Mouse (Mus musculus): ENCODE measurements around the gene Tmem183a.
A peak's percentile ranks its signal among the peaks of the same experiment; 100 is the strongest.

Tmem183a gene

DNA sequence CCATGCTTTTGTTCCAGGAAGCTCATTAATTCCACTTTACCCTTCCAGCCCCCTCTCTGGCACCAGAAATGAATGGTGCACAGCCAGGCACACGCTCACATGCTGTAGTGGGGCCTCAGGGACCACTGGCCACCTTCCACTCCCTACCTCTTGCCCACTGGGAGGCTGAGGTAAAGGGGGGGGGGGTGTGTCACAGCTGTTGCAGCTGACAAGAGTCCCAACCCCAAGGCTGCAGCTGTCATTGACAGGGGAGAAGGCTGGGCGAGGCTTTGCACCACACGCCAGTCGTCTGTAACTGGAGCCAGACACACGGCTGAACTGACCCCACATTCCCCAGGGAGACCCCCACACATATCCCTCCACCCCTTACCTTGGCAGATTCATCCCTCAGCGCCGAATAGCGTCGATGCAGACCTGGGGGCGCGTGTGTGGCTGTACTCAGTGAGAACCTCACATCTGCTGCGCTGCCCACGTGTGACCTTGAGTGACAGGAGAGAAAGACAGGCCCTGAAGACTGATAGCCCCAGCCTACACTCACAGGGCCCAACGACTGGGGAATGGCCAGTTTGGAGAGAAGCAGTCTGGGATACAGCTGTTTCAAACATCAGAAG, 41.0 kb downstream of the Tmem183a start:
- peak; percentile 8 for DNase-seq (ENCODE audit: low read depth)

- DNase-seq (ENCODE audit: low read depth), result no peak
These were observed 43.5 kb downstream of the Tmem183a start for GRCm38 (mm10) chr1:134318261-134318660.

- no peak for DNase-seq (ENCODE audit: low read depth)
These were observed 45.4 kb downstream of the Tmem183a start for GRCm38 (mm10) chr1:134316361-134316760.

- no peak for DNase-seq (ENCODE audit: low read depth)
These were observed 46.6 kb downstream of the Tmem183a start for GRCm38 (mm10) chr1:134315181-134315580.

DNA sequence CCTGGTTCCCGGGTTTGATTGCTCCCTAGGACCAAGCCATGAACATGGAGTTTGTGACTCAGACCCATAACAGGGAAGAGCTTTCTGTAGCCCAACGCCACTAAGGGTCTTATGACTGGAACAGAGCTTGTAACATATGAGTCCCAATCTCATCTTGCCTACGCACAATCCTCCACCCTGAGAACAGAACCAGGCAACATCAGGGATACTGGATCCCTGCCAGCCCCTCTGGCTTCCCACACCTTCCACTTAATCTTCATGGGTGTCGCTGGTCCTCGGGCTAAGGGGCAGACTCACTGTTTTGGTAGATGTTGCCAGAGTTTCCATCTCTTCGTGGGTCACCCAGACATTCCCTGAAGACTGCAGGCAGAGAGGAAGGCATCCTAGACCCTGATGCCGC, 50.0 kb downstream of the Tmem183a start:
- no peak for DNase-seq (ENCODE audit: low read depth)

DNA sequence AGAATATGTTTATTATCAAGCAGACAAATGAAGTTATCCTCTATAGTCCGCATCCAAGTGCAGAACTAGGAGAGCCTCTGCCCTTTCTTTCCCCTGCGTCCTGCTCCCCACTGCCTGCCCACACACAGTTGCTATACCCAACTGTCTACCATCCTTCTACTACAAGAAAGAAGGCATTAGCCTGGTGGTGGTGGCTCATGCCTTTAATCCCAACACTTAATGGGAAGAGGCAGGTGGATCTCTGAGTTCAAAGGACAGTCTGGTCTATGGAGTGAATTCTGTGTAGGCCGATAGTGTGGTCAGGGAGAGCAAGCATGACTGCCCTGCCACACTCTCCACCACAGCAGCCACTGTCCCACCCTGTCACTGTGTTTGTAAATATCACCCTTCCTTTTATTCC, 51.0 kb downstream of the Tmem183a start:
- DNase-seq (ENCODE audit: low read depth), result no peak

- DNase-seq (ENCODE audit: low read depth), result no peak
These were observed 51.5 kb downstream of the Tmem183a start for GRCm38 (mm10) chr1:134310291-134310690.

- no peak for DNase-seq (ENCODE audit: low read depth)
These were observed 54.4 kb downstream of the Tmem183a start for GRCm38 (mm10) chr1:134307409-134307808.

DNA sequence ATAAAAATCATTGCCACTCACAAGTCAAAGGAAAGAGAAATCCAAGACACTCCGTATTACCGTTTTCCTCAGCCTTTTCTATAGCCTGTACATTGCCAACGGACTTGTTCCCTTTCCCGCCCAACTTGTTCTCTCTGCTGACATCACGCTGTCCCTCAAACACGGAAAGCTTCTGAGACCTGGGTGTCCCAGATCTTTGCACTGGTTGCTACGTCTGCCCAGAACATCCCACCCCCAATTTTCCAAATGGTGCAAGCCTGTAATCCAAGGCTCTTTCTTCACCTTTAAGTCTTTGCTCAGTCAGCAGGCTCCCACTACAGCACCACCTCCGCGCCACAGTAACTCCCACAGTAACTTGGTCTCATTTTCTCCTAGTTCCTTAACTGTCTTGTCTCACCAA, 56.8 kb downstream of the Tmem183a start:
- no peak for DNase-seq (ENCODE audit: low read depth)

- DNase-seq (ENCODE audit: low read depth), result no peak
These were observed 59.1 kb downstream of the Tmem183a start for GRCm38 (mm10) chr1:134302568-134303238.

GRCm38 (mm10) chr1:134298636-134299411, 63.0 kb downstream of the Tmem183a start:
- DNase-seq (ENCODE audit: low read depth), result no peak

DNA sequence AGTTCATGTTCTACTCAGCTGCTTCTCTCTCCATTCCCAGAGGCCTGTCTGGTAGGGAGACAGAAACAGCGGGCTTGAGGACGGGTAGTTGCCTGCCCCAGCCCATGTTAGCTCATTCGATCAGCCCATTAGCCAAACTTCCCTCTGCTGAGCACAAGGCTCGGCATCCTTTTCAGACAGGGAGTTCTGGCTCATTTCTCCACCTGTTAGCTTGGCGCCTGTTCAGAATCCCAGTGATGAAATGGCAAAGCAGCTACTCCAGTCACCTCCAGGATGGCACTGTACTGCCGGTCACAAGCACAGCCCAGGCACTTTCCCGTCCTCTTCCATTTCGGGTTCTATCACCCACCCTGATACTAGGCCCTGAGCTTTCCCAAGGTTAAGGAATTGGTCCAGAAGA, 64.5 kb downstream of the Tmem183a start:
- DNase-seq (ENCODE audit: low read depth), result no peak

Data from NIH3T3 (cell line).